Mouse (Mus musculus) monocyte, adult 5-6 weeks (primary cell): ENCODE data around the gene 4930550C14Rik. TPM values are rescaled to one million over a fixed set of nuclear protein-coding genes. Genes with fewer than 3 reads are reported as not detected.
A peak's percentile ranks its signal among the peaks of the same experiment; 100 is the strongest.

Experiments used
- ATAC-seq: fragments of 153-309, 156-312 bp; replicated peaks from 2 replicates; pipeline ENCODE4 v1.8.0; 2017; ENCODE audit warnings: mild to moderate bottlenecking; ENCODE audit not compliant: low TSS enrichment, insufficient number of reproducible peaks, severe bottlenecking, poor library complexity, low FRiP score
- total RNA-seq: library from RNA; stranded (forward); fragments of 200-1000, 200-491, 200-594 nt; gene quantifications from 3 replicates; pipeline ENCODE4 v1.2.3, GENCODE M21; 2017

Gene 4930550C14Rik
- total RNA-seq, 1 experiment from 2014 or later: not detected

- no peak for ATAC-seq
Observed at GRCm38 (mm10) chr9:53401146-53401545, 979 bp upstream of the 4930550C14Rik start.

GRCm38 (mm10) chr9:53402991-53403390 is 866 bp downstream of the 4930550C14Rik start:
- ATAC-seq: no peak

DNA sequence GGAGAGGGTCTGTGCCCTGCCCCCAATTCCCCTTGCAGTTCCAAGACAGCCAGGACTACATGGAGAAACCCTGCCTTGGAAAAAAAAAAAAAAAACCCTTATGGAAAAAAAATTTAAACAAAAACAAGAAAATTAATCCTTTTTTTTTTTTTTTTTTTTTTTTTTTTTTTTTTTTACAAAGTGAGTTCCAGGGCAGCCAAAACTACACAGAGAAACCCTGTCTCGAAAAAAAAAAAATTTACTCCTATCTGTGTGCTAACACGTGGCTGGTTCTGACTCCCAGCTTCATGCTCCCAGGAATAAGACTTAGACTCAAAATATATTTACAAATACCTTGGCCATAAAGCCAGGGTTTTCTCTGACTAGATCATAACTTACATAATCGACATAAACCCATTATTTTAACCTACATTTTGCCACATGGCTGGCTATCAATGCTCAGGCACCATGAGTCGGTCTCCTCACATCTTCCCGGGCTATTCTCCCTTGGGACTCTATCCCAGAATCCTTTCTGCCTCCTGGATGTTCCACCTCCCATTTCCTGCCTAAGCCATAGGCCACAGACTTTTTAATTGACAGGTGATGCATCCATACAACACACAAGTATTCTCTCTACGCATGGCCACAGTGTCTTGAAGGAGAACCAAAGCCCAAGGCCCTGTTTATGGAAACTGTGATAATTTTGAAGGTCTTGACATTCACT is 2.1 kb downstream of the 4930550C14Rik start:
- no peak for ATAC-seq

DNA sequence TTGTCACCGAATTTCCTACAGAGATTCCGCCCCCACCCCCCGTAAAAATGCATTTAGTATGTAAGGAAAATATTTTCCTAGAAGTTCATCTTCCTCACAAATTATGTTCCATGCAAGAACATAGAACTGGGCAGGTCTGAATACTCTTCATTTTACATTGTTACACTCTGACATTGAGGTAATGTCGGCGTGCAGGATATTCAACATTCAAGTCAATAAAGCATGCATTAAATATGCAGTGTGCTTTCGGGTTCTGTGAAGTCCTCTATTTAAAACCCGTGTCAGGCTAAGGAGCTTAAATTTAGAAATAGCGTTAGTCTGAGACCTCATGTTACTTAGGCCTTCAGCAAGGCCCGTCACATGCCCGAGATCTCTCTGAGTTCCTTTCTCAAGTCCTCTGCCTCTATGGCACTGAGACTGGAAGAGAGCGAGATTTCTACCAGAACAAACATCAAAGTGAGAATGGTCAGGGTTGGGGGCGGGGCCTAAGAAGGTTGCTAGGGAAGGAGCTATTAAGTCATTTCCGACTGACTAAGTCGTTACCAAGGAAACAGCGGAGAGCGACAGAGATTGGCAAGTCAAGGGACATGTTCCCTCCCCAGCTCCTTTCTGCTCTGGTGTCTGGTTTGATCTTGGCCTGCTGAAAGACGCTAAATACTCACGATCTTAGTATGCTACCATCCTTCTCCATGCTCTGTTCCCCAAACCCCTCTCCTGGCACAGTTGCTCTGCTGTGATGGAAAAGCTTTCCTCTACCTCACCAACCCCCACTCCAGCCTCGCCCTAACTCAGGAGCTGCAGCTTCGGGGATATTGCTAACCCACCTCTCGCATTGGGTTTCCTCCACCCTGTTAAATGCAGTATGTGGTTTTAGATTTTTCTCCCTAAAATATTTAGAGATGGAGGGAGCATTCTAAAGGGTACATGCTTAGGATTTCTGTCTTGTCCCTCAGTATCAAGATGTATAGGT is 2.9 kb downstream of the 4930550C14Rik start:
- peak; percentile 96 for ATAC-seq

DNA sequence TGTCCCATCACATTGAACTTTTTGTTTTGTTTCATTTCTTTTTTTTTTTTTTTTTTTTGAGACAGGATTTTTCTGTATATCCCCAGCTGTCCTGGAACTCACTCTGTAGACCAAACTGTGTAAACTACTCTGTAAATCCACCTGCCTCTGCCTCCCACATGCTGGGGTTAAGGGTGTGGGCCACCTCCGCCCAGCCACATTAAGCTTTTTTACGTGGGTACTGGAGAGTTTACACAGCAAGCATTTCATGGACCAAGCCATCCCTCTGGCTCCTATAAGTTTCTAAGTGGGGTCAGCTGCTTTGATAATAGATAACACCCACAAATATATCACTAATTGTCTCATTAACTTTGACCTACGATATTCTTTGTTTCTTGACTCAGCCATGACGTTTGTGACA is 6.4 kb downstream of the 4930550C14Rik start:
- ATAC-seq: no peak

- ATAC-seq: no peak
Observed at GRCm38 (mm10) chr9:53408953-53409361, 6.8 kb downstream of the 4930550C14Rik start.

DNA sequence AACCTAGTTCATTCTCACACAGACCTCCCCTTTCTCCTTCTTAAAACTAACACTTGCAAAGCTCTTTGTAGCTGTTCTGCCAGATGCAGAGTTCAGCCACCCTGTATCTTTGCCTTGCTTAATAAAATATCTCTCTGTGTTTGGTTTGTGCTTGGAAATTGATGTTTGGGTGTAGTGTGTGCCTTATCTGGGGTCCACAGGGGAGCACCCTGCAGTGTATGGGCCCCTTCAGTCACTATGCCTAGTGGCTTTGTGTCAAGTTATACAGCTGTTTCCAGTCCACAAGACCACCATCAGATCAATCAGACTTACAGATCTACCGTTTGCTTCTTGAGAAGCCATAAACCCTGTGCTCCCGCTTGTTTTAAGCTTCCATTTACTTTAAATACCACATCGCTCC is 7.3 kb downstream of the 4930550C14Rik start:
- ATAC-seq: no peak

GRCm38 (mm10) chr9:53422133-53422896 is 20.2 kb downstream of the 4930550C14Rik start:
- no peak for ATAC-seq

DNA sequence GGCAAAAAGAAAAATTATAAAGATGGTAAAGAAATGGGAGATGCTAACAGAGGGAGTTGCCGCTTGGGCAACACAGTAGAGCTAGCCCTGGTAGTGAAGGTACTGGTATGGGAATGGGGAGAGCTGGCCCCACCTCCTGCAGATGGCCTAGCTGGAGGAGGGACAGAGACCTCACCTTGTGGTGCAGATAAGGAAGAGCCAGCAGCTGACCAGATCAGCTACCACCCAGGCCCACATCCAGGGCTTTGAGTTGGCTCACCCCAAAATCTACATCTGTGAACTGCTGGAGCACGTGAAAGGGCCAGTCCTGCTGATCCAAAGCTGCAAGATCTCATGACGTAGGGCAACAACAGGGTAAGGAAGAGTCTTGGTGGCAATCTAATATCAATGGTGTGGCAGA is 24.6 kb downstream of the 4930550C14Rik start:
- no peak for ATAC-seq

GRCm38 (mm10) chr9:53427638-53428037 is 25.5 kb downstream of the 4930550C14Rik start:
- ATAC-seq: no peak

DNA sequence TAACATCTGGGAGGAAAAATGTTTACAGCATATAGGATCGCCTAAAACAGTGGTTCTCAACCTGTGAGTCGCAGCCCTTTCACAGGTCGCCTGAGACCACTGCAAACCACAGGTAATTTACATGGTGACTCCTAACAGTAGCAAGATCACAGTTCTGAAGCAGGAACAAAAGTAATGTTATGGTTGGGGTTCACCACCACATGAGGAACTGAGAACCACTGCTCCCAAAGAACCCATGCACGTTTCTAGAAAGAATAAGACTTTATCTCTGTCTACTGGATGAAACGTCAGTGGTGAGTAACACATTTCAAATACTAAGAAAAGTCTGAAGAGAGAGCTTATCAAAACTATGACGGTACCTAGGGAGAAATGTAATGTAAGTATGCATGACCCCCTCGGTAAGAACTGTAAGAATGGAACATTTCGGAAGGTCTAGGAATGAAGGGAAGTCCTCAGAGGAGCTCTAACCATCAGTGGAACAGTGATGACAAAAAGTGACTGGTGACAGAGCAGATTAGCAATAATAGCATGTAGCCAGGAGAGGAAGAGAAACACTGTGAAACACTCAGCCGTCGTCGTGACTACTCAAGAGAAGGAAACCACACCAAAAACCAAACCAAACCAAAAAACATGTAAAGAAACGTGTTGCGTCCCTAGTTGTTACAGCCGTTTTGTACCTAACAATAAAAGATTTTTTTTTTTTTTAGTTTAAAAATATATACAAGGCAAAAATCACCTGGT is 33.9 kb downstream of the 4930550C14Rik start:
- no peak for ATAC-seq

- ATAC-seq: no peak
Observed at GRCm38 (mm10) chr9:53450609-53451008, 48.5 kb downstream of the 4930550C14Rik start.

- ATAC-seq: no peak
Observed at GRCm38 (mm10) chr9:53452038-53452437, 49.9 kb downstream of the 4930550C14Rik start.

GRCm38 (mm10) chr9:53472806-53473518 is 70.8 kb downstream of the 4930550C14Rik start:
- ATAC-seq: no peak
